Mouse (Mus musculus) hindbrain, embryonic 16.5 days (tissue): ENCODE results near the gene Coro1c. TPM values are rescaled to one million over a fixed set of nuclear protein-coding genes. Genes with fewer than 3 reads are reported as not detected.

Experiments used
- ATAC-seq: fragments of 200-750 bp; cut with Nextera tagmentation; 2 replicates; pipeline ENCODE4 v1.8.0; 2017; ENCODE audit warnings: moderate TSS enrichment, moderate library complexity
- H3K27ac ChIP-seq: fragments of 300-500 bp; sonication (generic); 2 replicates; pipeline ENCODE4 v1.5.1; 2014; ENCODE audit warnings: low read depth, mild to moderate bottlenecking, control low read depth, low read length, moderate library complexity
- H3K27me3 ChIP-seq: fragments of 300-500 bp; sonication (generic); replicated peaks from 2 replicates; pipeline ENCODE4 v1.6.1; 2014; ENCODE audit warnings: low read length; ENCODE audit not compliant: control insufficient read depth, insufficient read depth
- H3K36me3 ChIP-seq: fragments of 300-500 bp; sonication (generic); 2 replicates; pipeline ENCODE4 v1.6.1; 2014; ENCODE audit warnings: mild to moderate bottlenecking, low read length, moderate library complexity, mixed read lengths; ENCODE audit not compliant: control insufficient read depth, insufficient read depth
- H3K4me1 ChIP-seq: fragments of 300-500 bp; sonication (generic); 2 replicates; pipeline ENCODE4 v1.6.1; 2014; ENCODE audit warnings: low read depth, low read length; ENCODE audit not compliant: control insufficient read depth, insufficient read depth
- H3K4me2 ChIP-seq: fragments of 300-500 bp; sonication (generic); 2 replicates; pipeline ENCODE4 v1.6.1; 2014; ENCODE audit warnings: mild to moderate bottlenecking, low read length, control low read depth, moderate library complexity
- H3K4me3 ChIP-seq: fragments of 300-500 bp; sonication (generic); 2 replicates; pipeline ENCODE4 v1.5.1; 2014; ENCODE audit warnings: mild to moderate bottlenecking, low read length, control low read depth, moderate library complexity
- H3K9ac ChIP-seq: fragments of 300-500 bp; sonication (generic); 2 replicates; pipeline ENCODE4 v1.6.1; 2014; ENCODE audit warnings: low read depth, mild to moderate bottlenecking, control low read depth, low read length, moderate library complexity
- H3K9me3 ChIP-seq: fragments of 300-500 bp; sonication (generic); 2 replicates; pipeline ENCODE4 v1.6.1; 2014; ENCODE audit warnings: mild to moderate bottlenecking, low read length, moderate library complexity; ENCODE audit not compliant: control insufficient read depth
- WGBS: fragments of 180-500 bp; shearing (Covaris S2); extraction: QIAGEN DNeasy Blood & Tissue Kit; methylation state at CpG from one replicate; pipeline ENCODE4 v1.1.7; 2014; 5-methylcytosine and 5-hydroxymethylcytosine counted together
- polyA plus RNA-seq: library from polyadenylated mRNA; unstranded; fragments of >200 nt; fragmentation: Nextera tagmentation; extraction: Ambion mirVana; gene quantifications from 2 replicates; pipeline ENCODE4 v1.2.1, GENCODE M21; 2015

The Coro1c gene
- 176 and 191 TPM in 2 replicates for polyA plus RNA-seq

DNA sequence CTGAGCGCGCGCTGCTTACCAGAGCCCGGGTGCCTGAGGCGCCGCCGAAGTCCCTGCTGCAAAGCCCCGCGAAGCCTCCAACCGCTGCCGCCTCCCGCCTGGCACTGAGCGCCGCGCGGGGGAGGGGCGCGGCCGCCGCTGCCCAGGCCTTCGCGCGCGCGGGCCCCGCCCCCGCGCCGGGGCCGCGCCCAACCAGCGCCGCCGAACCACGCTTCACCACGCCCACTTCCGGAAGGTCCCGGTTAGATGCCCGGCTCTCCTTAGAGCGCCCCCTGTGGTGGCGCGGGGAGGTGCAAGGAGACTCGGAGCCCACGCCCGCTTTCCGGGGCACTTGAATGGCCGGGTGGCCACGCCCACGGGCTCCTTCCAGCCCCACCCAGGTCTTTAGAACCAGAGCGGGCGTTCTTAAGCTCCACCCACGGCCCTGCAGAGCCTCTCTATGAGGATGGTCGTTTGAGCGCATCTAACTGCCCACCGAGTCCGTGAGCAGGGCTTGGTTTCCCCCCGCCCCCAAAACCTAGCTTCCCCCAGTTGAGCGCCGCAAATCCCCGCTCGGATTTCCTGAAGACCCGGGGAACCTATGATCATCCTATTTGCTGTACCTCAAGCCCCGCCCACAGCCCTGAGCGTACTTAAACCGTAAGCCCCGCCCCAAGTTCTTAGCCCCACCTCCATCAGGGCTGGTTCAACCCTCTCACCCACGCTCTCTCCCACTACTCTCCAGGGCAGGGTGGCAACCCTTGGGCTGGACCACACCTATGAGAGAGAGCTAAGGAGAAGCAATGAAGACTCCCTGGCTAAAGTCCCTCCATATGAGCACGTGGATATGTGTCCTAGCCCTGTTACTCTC is at the start of gene Coro1c:
Gene Coro1c, minus strand, starts transcription at position 167 of the 850 bp plus-strand sequence.
- ATAC-seq = peak; percentile 88
- Histone ChIP-seq H3K36me3 (no peaks in the 10 kb centered on the region), H3K4me2 (peak within 1 kb of the TSS; percentile 69), H3K4me1 (peaks cover 30% of the 10 kb centered on the region), H3K27me3 (no peaks in the 10 kb centered on the region), H3K9ac (peak within 1 kb of the TSS; percentile 79), H3K27ac (peak within 1 kb of the TSS; percentile 97), H3K4me3 (peak within 1 kb of the TSS; percentile 64), H3K9me3 (no peaks in the 10 kb centered on the region)
- WGBS = under 1% methylated on average over 56 of the region's 68 CpGs

DNA sequence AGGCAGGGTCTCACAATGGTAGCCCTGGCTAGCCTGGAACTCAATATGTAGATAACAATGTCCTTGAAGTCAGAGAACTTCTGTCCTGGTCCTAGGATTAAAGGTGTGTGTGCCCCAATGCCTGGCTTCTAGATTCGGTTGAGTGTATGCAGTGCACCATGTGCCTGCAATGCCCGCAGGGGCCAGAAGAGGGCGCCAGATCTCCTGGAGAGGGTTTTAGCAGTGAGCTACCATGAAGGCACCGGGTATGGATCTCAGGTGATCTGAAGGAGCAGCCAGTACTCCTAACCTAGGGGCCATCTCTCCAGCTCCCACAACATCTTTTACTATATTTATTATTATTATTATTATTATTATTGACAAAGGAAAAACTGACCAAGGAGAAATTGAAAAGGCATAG is 48.0 kb upstream of the Coro1c start:
- Histone ChIP-seq H3K27me3 (no peaks in the 10 kb centered on the region), H3K27ac (no peak overlapping the region), H3K4me2 (no peak overlapping the region), H3K36me3 (peaks cover 20% of the 10 kb centered on the region), H3K4me1 (no peaks in the 10 kb centered on the region), H3K9me3 (no peaks in the 10 kb centered on the region), H3K9ac (no peak overlapping the region), H3K4me3 (no peak overlapping the region)
- 7% methylated on average over 4 of the region's 4 CpGs for WGBS
- ATAC-seq = 0 out of 2 replicates have a peak, but pooled peaks have one; percentile 48

DNA sequence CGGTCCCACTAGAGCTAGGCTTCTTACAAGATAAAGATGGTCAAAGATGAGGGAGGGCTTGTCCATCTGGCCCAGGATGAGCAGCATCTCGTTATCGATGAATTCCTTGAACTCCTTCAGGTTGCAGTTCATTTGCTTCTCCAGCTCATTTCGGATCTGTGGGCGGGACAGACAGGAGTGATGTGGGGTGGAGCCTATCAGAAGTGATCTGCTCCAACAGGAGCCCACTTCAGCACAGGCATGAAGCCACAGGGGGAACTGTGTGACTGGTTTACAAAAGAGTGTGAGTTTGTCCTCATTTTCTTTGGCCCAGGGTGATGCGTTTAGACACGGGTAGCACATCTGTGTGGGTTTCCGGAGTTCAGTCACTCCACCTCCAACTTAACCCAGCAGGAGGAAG is 47.1 kb upstream of the Coro1c start:
- Histone ChIP-seq H3K4me2 (no peak overlapping the region), H3K4me3 (no peak overlapping the region), H3K9ac (no peak overlapping the region), H3K27me3 (no peaks in the 10 kb centered on the region), H3K9me3 (no peaks in the 10 kb centered on the region), H3K27ac (no peak overlapping the region), H3K4me1 (no peaks in the 10 kb centered on the region), H3K36me3 (peaks cover 17% of the 10 kb centered on the region)
- WGBS = 83% methylated on average over 8 of the region's 8 CpGs
- ATAC-seq = no peak

DNA sequence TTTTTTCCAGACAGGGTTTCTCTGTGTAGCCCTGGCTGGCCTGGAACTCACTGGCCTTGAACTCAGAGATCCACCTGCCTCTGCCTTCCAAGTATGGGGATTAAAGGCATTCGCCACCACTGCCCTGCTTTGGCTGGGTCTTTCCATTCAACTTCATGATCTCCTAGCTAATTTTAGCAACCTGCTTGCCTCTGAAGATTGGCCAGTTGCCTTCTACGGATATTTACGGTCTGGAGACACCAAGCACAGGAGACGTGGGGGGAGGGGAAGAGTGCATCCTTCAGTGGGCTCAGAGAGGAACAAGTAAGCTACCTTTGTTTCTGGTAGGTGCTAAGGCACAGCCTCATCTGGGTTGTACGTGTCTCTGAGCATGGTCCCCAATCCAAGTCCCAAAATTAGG is 46.7 kb upstream of the Coro1c start:
- no peak overlapping the region for H3K27ac ChIP-seq
- no peak overlapping the region for H3K4me2 ChIP-seq
- no peak overlapping the region for H3K4me3 ChIP-seq
- no peaks in the 10 kb centered on the region for H3K9me3 ChIP-seq
- H3K9ac ChIP-seq = no peak overlapping the region
- peaks cover 16% of the 10 kb centered on the region for H3K36me3 ChIP-seq
- no peaks in the 10 kb centered on the region for H3K27me3 ChIP-seq
- no peak for ATAC-seq
- WGBS = 87% methylated on average over 5 of the region's 5 CpGs
- no peaks in the 10 kb centered on the region for H3K4me1 ChIP-seq

DNA sequence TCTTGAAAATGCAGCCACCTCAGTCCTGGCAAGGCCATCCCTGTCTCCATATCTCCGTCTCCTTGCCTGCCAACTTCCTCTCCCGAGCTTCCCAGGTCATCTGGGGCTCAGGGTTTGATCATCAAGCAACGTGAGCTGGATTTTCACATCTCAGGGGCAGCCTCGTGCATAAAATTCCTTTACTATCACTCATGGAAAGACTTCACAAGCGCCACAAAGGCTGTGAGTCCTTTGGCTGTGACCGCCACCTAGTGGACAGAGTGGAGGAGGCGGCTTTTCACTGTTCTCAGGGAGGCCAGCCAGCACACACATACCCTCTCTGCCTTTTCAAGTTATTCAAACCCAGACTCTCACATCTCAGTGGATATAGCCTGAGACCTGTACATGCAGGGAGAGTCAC is 45.9 kb upstream of the Coro1c start:
- Histone ChIP-seq H3K9me3 (no peaks in the 10 kb centered on the region), H3K36me3 (peaks cover 22% of the 10 kb centered on the region), H3K4me1 (no peaks in the 10 kb centered on the region), H3K27ac (0 out of 2 replicates have a peak overlapping the region, but pooled peaks have one; percentile 42), H3K4me2 (no peak overlapping the region), H3K4me3 (no peak overlapping the region), H3K27me3 (no peaks in the 10 kb centered on the region), H3K9ac (peak overlapping the region; percentile 30; the same call in 1 of the 2 replicates)
- ATAC-seq = peak; percentile 57; the same call in 1 of the 2 replicates
- WGBS = 7% methylated on average over 7 of the region's 7 CpGs

DNA sequence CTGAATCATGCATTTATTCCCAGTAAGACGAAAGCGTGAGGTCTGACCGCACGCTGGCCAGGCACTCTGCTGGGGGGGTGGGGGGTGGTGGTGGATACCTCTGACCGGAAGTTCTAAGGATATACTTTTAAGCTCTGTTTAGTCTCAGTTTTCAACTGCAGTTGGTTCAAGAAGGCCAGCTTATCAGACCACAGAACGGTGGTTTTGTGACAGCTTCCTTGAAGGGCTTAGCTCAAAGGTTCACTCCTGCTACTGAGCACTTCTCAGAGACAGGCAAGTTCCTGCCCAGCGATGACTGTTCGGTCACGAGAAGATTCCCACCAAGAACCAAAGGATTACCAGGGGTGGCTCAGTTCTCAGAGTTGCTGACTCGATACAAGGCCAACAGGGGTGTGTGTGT is 44.0 kb upstream of the Coro1c start:
- ATAC-seq = no peak
- no peak overlapping the region for H3K4me3 ChIP-seq
- H3K9ac ChIP-seq = no peak overlapping the region
- no peaks in the 10 kb centered on the region for H3K4me1 ChIP-seq
- H3K27me3 ChIP-seq = no peaks in the 10 kb centered on the region
- H3K27ac ChIP-seq = no peak overlapping the region
- 97% methylated on average over 10 of the region's 10 CpGs for WGBS
- no peaks in the 10 kb centered on the region for H3K9me3 ChIP-seq
- H3K36me3 ChIP-seq = peaks cover 29% of the 10 kb centered on the region
- no peak overlapping the region for H3K4me2 ChIP-seq

DNA sequence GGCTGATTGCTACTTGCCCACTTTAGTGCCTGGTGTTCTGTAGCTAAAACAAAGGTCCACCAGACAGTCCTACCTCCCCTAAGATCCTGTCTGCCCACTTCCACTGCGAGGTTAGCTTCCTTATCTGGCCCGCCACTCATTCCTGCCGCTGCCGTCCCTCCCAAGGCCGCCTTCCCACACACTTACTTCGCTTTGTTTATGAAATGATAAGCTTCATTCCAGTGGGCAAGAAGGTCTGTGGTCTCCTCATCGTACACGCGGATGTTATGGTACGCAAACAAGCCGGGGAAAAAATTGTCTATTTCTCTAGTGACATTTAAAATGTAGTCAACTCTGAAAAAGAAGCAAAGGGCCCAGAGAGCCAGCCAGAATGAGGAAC is 43.1 kb upstream of the Coro1c start:
- 93% methylated on average over 11 of the region's 11 CpGs for WGBS
- Histone ChIP-seq H3K9me3 (no peaks in the 10 kb centered on the region), H3K27me3 (no peaks in the 10 kb centered on the region), H3K4me3 (no peak overlapping the region), H3K4me2 (no peak overlapping the region), H3K27ac (no peak overlapping the region), H3K9ac (no peak overlapping the region), H3K36me3 (peaks cover 34% of the 10 kb centered on the region), H3K4me1 (no peaks in the 10 kb centered on the region)
- no peak for ATAC-seq

DNA sequence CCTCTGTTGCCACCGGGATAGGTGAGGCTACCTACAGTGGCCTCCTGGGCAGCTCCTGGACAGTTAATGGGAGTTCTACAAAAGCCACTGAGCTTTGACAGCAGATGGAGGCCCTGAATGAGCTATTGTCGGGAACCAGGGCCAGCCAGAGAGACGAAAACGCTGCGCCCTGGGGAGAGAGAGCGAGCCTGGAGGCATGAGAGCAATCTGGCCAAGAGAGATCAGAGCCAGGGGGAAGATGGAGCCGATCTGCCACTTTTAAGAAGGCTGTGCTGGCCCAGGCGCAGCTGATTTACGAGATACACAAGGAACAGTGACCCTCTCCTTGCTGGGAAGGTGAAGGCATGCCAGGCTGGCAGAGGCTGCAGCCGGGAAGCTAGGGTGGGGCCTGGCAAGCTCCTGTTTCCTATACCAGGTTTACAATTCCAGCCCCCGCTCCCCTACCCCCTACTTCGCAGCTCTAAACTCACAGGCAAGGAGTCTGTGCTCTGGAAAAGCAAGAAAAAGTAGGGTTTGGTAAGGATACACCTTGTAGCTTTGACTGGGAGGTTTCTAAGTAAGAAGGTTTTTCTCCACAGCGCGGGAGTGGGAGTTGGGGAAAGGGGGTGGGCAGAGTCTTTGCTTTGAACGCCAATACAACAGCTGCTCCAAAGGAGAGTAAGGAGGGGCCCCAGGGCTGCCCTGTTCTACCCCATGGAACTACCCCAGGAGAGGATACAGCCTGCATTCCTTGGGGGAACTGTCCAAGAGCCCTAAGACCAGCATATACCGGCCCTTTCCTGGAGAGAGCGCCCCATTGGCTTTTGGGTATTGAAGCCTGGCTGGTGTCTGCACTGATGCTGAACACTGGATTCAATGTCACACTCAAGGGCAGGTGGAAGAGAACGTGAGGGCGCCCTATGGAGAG is 42.5 kb upstream of the Coro1c start:
- WGBS = 75% methylated on average over 19 of the region's 19 CpGs
- ATAC-seq = 0 out of 2 replicates have a peak, but pooled peaks have one; percentile 26
- peaks cover 40% of the 10 kb centered on the region for H3K36me3 ChIP-seq
- no peak overlapping the region for H3K4me3 ChIP-seq
- H3K9ac ChIP-seq = no peak overlapping the region
- H3K27ac ChIP-seq = no peak overlapping the region
- H3K4me2 ChIP-seq = no peak overlapping the region
- no peaks in the 10 kb centered on the region for H3K9me3 ChIP-seq
- no peaks in the 10 kb centered on the region for H3K27me3 ChIP-seq
- no peaks in the 10 kb centered on the region for H3K4me1 ChIP-seq

DNA sequence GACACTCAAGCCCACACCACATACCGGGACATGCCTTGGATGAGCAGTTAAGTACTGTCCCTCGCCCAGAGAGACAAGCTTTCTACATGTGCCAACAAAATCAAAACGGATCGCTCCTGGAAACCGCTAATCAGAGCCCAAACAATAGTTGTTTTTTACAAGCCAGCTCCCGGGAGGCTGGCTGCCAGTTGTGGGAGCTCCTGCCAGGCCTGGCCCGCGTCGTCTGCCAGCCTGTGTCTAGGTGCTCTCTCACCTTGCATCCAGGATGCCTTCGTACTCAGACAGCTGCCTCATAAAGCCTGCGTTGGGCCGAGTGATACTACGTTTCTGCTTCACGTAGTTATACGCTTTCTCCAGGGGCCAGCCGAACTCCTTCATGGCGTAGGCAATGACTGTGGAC is 41.6 kb upstream of the Coro1c start:
- Histone ChIP-seq H3K9ac (peak overlapping the region; percentile 4; the same call in 1 of the 2 replicates), H3K36me3 (peaks cover 42% of the 10 kb centered on the region), H3K4me1 (no peaks in the 10 kb centered on the region), H3K4me3 (no peak overlapping the region), H3K9me3 (no peaks in the 10 kb centered on the region), H3K27me3 (no peaks in the 10 kb centered on the region), H3K27ac (no peak overlapping the region), H3K4me2 (no peak overlapping the region)
- 80% methylated on average over 17 of the region's 17 CpGs for WGBS
- ATAC-seq = no peak
